Mouse (Mus musculus) hindlimb bud, embryonic 11.5 days (tissue): ENCODE results near the gene Cd160.

Experiments used
- DNase-seq: peaks from one replicate; pipeline ENCODE4 v3.0.0-alpha.2; 2012; ENCODE audit warnings: low read depth, low spot score; ENCODE audit errors: extremely low spot score

Cd160 gene

DNA sequence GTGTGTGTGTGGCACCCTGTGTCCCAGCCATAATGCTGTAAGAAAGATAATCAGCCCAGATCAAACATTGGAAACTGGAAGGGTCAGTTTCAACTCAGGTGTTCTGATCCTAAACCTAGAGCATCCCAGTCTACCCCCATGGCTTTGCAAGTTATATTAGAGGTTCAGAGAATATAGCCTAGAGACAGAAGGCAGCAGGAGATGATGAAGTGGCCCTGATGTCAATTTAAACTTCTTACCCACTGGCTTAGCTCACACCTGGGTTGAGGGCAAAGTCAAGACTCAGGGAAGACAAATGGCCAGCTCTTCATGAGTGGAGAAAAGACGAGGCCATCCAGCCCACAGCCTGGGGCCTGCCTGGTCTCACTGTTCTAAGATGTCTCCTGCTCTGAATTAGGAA lies at the start of gene Cd160, which contains the start of gene Pdzk1:
Gene Cd160 (minus strand): TSS at position 368 of the 400 bp plus-strand sequence.
Gene Pdzk1 (plus strand): TSS at position 301 of the 400 bp plus-strand sequence.
- no peak for DNase-seq

DNA sequence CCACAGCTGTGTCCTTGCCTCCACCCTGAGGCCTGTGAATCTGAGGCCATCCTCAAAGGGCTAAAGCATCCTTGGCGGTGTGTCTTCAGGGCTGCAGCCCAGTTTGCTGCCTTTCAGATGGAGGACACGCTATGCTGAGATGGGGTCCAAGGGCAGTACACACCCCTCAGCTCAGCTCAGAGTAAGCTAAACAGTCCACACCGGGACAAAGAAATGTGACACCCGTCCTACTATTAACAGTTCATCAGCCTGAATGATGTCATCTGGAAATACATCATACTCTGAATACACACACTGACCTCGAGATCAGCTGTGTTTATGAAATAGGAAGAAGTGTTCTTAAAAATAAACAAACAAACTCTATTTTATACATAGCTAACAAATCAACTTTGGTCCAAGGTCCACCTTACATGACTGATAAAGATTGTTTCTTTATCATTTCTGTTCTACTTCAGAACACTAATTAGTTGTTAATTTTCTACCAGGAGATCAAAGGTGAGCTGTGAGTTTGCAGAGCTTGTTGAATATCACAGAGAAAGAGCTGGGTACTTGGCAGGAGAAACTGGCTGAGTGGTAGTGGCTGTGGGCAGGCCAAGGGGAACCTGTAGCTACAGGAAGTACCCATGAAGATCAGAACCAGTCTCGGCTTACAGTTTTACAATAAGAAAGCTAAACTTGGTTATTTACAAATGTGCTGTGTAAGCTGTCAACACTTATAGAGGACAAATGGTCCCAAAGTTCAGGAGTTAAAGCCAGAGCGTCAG lies 45.8 kb upstream of the Cd160 start:
- DNase-seq, result no peak

DNA sequence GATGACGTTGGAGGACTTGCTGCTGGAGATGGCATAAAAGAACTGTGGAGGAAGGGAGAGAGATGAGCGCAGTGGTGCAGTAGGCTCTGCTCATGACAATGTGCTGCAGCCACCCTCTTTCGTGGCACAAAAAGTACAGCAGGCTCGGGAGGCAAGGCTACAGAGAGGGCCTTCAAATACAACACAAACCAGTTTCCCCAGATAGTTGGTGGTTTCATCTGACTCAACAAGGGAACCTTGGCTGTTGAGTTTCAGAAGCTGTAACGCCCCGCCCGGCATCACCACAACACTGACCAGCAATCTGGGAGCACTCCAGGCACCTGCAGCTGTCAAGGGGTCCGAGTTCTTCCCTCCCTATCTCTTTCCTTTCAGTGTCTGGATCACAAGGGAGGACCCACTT lies 43.4 kb upstream of the Cd160 start:
- no peak for DNase-seq

DNA sequence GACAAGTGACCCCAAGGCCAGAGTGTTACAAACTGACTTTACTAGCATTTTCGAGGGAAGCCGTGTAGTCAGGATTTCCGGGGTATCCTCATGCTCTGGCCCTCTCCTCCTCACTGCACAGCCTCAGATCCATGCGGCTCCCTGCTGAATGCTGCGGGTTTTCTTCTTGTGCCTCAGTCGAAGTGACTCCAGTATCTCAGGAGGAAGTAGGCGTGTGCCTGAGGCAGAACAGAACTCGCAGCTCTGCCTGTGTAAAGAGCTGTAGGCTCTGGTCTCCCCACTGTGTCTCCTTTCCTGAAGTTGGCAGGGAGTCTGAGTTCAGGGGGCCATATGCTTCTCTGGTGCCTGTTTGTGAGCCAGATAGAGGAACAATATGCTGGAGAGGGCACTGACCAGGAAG lies 41.9 kb upstream of the Cd160 start:
- DNase-seq, result no peak

DNA sequence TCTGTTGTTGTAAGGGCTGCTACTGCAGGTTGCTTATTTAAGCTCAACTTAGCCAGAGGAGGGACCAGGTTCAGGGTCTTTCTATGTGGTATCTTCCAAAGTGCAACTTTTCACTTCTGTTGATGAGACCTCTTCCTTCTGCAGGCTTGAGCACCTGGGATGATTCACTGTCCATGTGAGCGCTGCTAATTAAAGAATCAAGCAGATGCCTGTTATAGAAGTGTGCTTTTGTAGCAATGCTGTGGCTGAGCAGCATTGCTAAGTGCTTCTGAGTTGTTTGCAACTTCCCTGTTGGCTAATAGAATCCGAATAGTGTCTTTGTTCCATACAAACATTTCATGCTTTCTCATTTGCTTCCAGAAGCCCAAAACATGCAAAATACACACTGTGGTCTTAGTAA lies 41.1 kb upstream of the Cd160 start:
- DNase-seq, result no peak

DNA sequence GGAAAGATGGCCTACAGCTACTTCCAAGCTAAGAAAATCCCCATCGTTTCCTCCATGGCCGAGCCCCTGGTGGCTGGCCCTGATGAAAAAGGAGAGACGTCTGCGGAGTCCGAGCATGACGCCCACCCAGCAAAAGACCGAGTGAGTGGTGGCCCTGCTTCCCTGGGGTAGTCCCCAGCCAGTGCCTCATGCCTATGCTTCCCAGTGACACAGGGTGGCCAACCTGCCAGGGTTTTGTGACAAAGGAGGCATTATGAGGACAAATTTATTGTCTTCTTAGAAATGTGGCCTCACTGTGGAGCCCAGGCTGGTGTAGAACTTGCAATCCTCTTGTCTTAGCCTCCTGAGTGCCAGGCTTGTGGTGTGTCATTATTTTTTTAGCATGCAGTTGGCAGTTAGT lies 39.9 kb upstream of the Cd160 start:
- no peak for DNase-seq

DNA sequence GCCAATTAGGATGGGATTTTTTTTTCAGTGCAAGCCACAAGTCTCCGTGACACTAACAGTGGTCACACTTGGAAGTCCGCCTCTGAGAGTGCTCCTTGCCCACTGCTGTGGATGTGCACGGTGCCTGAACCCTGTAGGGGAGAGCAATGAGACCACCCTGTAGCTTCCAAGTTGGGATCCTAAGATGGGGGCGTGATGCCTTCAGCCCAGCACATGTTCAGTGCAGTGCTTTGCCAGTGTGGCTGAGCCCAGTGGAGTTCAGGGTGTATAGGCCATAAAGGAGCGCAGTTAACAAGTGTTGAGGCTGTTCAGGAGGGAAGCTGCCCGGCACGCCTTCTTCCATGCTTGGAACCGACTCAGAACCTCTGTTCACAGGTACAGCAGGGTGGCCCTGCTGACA lies 39.4 kb upstream of the Cd160 start:
- DNase-seq, result no peak

DNA sequence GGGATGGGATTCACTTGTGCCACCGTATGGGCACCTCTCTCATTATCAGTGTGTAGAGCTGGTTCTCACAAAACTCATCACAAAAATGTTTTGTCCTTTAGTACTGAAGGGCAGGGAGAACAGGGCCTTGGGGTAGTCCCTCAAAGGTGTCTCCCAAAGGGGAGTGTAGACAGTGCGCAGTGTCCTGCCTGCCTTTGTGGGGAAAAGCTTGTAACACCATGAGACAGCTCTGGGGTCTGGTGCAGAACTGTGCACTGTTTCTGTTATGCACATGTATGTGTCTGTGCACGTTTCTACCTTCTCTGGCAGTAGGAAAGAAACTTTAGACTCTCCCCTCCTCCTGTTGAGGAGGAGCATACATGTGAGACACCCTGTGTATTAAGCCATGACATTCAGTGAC lies 38.7 kb upstream of the Cd160 start:
- no peak for DNase-seq

DNA sequence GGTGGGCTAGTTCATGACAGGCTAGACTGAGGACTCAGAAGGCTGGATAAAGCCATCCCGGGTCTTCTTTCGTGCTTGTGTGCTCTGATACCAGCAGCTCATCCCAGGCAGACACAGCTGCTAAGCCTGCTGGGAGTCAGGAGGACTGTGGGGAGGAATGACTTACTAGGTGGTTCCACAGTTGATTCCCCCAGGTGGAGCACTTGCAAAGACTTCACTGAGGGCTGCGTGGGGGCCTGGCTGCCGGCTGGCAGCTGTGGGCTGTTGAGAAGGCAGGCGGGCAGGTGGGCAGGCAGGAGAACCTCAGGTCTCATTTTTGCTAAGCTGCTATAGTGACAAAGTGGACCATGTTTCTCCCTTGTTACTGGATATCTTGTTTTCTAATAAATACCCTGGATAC lies 31.3 kb upstream of the Cd160 start:
- DNase-seq, result no peak

DNA sequence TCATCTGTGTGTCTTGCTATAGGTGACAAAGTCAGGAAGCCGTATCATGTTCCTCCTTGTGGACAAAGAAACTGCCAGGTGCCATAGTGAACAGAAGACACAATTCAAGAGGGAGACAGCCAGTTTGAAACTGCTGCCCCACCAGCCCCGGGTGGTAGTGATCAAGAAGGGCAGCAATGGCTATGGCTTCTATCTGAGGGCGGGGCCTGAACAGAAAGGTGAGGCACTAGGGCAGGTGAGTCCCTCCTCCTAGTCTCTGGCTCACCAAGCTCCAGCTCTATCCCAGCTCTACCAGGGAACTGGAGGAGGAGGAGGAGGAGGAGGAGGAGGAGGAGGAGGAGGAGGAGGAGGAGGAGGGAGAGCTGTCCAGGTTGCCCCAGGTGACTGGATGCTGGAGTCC lies 26.7 kb upstream of the Cd160 start:
- DNase-seq, result no peak

DNA sequence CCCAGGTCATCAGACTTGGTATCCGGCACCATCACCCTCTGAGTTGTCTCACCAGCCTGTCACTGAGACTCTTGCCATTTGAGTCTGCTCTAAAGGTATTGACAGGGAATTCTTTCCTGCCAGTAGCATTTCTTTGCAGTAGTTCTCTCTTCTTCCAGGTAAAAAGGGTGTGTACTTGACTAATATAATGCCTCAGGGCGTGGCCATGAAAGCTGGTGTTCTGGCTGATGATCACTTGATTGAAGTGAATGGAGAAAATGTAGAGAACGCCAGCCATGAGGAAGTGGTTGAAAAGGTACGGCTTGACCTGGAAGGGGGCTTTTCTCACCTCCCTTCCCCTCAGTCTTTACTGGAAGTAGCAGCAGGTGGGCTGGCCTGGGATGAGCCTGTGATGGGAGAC lies 25.2 kb upstream of the Cd160 start:
- no peak for DNase-seq

DNA sequence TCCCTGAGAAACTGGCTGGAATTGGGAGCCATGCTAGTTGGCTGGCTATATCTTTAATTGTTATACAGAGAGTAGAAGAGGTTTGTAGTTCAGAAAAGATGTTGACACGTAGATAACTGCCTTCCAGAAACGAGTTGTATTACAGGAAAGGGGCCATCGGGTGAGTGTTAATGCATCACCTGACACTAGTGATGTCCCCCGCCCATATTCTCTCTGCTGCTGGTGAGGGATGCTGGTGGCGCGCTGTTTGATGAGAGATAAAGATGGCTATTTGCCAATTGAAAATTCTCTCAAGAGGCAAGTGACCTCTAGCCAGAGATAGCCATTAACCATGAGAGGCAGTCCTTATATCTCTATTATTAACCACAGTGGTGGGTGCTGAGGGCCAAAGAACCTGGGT lies 23.4 kb upstream of the Cd160 start:
- DNase-seq, result no peak

DNA sequence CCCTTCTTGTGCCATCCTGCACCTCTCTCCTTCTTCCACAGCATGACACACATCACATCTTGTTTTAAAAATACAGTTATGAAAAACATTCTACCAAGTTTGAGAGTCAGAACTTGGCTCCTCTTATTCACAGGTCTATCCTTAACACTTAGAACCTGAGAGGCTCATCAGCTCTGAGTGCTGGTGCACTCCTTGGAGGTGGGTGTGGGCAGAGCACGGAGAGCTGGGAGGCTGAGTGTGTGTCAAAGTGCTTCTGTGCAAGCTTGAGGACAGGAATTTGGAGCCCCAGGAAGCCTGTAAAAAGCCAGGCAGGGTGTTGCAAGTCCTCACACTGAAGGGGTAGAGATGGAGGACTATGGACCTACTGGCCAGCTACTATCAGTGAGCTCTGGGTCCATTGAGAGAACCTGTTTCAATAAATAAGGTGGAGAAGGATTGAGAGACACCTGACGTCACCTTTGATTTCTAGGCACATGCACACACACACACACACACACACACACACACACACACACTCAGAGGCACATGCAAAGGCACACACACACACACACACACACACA lies 20.1 kb upstream of the Cd160 start:
- DNase-seq, result no peak

DNA sequence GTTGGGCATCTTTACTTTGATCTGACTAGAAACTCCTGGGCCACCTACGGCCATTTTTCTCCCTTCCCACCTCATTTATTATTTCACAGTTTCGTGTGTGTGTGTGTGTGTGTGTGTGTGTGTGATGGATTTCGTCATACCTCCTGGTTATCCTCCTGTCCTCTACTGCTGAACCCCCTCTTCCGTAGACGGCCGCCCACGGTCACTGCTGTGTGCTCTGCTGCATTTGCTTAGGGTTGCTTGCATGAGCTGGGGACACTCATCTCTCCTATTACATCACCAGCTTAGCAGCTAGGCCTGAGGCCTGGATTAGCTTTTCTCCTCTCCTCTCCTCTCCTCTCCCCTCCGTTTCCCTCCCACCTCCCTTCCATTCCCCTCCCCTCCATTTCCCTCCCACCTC lies 19.3 kb upstream of the Cd160 start:
- DNase-seq, result no peak

DNA sequence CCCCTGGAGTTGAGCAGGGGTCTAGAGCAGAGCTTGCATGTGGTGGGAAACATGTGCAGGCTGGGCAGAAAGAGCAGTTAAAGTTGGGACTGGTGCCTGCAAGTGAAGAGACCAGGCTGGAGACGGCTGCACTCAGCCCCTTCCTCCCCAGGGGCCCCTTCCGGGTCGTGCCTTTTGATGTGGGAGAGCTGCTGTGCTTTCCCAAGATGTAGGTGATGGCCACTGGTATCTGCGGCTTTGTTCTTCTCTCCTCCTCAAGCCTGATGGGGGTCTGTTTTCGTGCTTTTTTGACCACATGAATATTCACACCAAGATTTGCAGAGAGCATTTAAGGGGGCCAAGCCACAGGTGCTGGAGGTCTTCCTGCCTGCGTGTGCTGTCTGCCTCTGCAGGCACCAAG lies 18.5 kb upstream of the Cd160 start:
- DNase-seq, result no peak

DNA sequence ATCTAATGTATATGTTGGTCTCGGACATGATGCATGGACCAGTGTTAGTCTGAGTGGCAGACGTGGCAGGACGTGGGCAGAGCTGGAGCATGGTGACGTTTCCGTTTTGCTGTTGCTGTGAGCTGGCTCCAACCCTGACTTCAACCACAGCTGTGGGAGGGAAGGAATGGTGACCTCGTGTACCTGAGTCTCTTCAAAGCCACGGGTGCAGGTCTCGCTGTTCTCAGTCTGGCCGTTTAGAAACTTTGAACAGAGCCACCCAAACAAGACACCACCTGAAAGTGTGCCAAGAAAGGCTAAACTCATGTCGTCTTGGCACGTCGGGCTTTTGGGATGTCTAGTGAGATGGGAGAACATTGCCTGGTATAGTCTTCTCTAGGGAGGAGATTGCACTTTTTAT lies 17.8 kb upstream of the Cd160 start:
- no peak for DNase-seq

DNA sequence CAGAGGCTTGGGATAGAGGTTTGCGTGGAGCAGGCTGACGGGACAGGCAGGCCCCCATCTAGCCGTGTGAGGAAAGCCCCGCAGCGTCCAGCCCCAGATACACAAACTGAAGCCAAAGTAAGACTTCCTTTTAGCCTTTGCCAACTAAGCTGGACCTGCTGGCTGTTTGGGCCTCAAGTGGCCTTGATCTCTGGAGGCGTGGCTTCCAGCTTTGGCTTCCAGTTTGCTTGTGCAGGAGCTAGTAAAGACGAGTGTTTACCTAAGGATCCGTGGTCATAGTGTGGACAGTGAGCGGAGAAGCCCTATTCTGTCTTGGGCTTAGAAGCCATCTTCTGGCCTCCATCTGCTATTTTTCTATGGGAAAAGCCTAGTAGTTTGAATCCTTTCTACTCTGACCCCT lies 16.7 kb upstream of the Cd160 start:
- DNase-seq, result no peak

DNA sequence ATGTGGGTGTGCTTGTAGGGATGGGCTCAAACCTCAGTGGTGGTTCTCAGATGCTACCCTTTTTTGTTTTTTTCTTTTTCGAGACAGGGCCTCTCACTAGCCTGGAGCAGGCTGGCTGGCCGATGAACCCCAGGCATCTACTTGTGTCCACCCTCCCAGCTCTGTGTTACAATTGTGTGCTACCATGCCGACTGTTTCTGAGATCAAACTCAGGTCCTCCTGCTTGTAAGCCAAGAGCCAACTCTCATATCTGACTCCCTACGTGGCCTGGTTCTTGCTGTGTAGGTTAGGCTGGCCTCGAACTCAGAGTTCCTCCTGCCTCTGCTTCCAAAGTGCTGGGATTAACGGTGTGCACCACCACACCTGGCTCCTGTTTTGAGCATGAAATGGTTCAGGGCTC lies 16.0 kb upstream of the Cd160 start:
- no peak for DNase-seq

DNA sequence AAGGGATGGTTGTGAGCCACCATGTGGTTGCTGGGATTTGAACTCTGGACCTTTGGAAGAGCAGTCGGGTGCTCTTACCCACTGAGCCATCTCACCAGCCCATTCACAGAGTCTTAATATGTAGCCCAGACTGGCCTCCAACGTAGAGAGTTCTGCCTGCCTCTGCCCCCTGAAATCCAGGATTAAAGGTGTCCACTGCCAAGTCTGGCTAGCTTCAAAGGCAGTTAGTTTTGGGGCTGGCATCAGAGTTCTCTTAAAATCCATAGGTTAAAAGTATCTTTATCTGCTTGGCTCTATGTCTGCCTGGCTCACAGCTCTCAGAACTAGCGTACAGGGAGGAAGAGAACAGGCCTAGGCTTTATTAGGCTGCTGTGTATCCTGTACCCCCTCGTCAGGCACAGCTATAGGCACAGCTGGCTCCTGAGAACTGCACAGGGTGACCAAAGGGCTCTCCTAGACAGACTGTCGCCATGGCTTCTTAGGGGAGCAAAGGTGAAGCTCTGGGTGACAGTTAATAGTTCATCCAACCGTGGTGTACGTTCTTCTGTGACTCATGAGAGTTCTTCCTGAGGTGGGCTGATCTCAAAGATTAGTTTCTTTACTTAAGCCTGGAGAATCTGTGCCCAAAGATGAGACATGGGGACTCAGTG lies 10.0 kb upstream of the Cd160 start:
- DNase-seq, result no peak

DNA sequence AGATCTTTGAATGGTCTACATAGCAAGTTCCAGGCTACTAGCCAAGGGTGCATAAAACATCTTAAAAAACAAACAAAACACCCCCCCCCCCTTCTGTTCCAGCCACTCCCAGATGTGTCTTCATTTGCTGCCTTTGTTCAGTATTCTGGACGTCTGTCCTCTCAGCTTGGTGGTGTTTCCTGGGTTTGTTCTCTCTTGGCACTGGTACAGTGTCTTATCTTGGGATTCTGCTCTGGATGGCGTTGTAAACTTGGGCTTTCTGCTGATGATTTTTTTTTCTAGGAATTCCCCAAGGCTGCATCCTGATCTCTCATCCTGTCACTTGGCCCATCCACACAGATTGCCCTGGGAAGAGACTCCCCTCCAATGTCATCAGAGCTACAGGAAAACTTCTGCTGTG lies 7.3 kb upstream of the Cd160 start:
- DNase-seq, result no peak

DNA sequence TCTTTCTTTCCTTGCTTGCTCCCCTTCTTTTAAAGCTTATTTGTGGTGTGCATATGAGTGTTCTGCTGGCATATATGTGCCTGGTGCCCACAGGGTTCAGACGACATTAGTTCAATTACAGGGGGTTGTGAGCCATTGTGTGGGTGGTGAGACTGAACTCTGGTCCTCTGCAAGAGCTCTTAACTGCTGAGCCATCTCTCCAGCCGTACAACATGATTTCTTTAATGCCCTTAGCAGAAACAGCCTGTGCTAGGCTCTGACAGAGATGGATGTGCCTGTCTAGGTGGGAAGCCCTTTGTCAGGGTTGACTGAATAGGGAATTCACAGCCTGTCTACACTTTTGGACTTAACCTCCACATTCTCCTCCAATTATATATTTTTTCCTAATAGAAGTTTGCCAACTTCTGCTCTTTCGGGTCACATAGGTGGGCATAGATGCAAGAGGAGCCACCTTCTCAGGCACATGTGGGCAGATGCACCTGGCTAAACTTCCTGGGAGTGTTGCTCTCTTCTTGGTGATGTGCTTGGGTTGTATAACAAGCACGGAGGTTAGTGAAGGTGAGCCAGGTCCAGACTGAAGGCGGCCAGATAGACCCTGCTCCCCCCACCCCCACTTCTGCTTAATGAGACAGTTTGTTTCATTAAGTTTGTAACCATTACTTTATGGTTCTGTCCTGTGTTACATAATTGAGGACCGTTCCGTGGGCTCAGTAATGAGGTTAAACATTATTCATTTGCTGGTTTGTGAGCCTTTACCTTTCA lies 5.6 kb upstream of the Cd160 start:
- DNase-seq, result no peak

DNA sequence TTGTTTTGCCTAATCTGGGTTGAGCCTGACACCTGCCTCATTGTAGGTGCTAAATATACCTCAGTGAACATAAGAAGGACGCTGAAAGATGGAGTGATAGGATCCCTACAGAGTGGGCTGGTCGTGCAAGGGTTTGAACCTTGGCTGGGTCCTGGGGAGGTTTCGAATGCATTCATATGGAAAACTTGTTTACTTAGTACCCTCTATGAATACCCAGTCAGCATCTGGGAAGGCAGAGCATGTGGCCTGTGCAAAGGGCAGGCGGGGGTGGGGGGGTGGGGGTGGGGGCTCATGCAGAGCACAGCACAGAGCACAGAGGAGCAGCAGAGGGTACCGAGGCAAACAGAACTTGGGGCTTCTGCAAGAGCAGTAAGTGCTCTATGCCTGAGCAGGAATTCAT lies 3.8 kb upstream of the Cd160 start:
- no peak for DNase-seq
